Mouse (Mus musculus) olfactory bulb, adult 2 months (tissue): Measurements from ENCODE around the gene Atp6v0e2. TPM values are rescaled to one million over a fixed set of nuclear protein-coding genes. Genes with fewer than 3 reads are reported as not detected.

ENCODE experiments used
- H3K27ac ChIP-seq: fragments of 200-500 bp; 2 replicates; pipeline ENCODE4 v1.5.1; 2012; ENCODE audit warnings: low read depth, low read length; ENCODE audit not compliant: insufficient read depth
- H3K4me1 ChIP-seq: fragments of 200-500 bp; 2 replicates; pipeline ENCODE4 v1.6.1; 2012; ENCODE audit warnings: low read length; ENCODE audit not compliant: control insufficient read depth, insufficient read depth
- H3K4me3 ChIP-seq: fragments of 200-500 bp; 2 replicates; pipeline ENCODE4 v1.5.1; 2012; ENCODE audit warnings: mild to moderate bottlenecking, low read depth, low read length, moderate library complexity; ENCODE audit not compliant: insufficient read depth
- CTCF ChIP-seq: fragments of 200-500 bp; IDR thresholded peaks from 2 replicates; pipeline ENCODE4 v1.5.1; 2012; ENCODE audit warnings: low read depth, mild to moderate bottlenecking, low read length, moderate library complexity; ENCODE audit not compliant: insufficient read depth
- POLR2A ChIP-seq: fragments of 200-500 bp; IDR thresholded peaks from 2 replicates; pipeline ENCODE4 v1.6.1; 2012; ENCODE audit warnings: mild to moderate bottlenecking, low read depth, low read length, moderate library complexity; ENCODE audit not compliant: insufficient read depth
- WGBS: fragments of 180-500 bp; shearing (Covaris S2); methylation state at CpG from one replicate; pipeline ENCODE4 v1.1.7; 2018; 5-methylcytosine and 5-hydroxymethylcytosine counted together
- polyA plus RNA-seq: library from polyadenylated mRNA; stranded (reverse); fragments of >200 nt; gene quantifications from 2 replicates; pipeline ENCODE4 v1.2.4, GENCODE M21; 2012; ENCODE audit warnings: low replicate concordance; ENCODE audit not compliant: missing spikeins, insufficient read depth, insufficient read length

The Atp6v0e2 gene
- polyA plus RNA-seq, 1 experiment, result not detected

- 0 out of 2 replicates have a peak, but pooled peaks cover 2% of the 10 kb centered on the region for H3K4me1 ChIP-seq
- TF ChIP-seq POLR2A (no peak), CTCF (no peak)
- WGBS, result 95% methylated on average over 6 of the region's 6 CpGs
Observed at GRCm38 (mm10) chr6:48548314-48548713, 10.9 kb downstream of the Atp6v0e2 start.

GRCm38 (mm10) chr6:48552918-48553317 is 15.5 kb downstream of the Atp6v0e2 start:
- H3K4me3 ChIP-seq, result no peak overlapping the region
- 76% methylated on average over 4 of the region's 4 CpGs for WGBS
- no peaks in the 10 kb centered on the region; the same call in 1 of the 2 replicates for H3K4me1 ChIP-seq
- no peak overlapping the region for H3K27ac ChIP-seq
- TF ChIP-seq POLR2A (no peak), CTCF (no peak)

More at GRCm38 (mm10) chr6:48548314-48548713, 10.9 kb downstream of the Atp6v0e2 start:
- H3K27ac ChIP-seq, result no peak overlapping the region
- no peak overlapping the region for H3K4me3 ChIP-seq

GRCm38 (mm10) chr6:48553819-48554218 is 16.4 kb downstream of the Atp6v0e2 start:
- Histone ChIP-seq H3K4me1 (no peaks in the 10 kb centered on the region; the same call in 1 of the 2 replicates), H3K27ac (peak overlapping the region; percentile 97), H3K4me3 (0 out of 2 replicates have a peak overlapping the region, but pooled peaks have one; percentile 74)
- no peak for TF ChIP-seq CTCF
- TF ChIP-seq POLR2A, result no peak
- 49% methylated on average over 4 of the region's 4 CpGs for WGBS

- under 1% methylated on average over 39 of the region's 39 CpGs for WGBS
- H3K4me1 ChIP-seq, result no peaks in the 10 kb centered on the region; the same call in 1 of the 2 replicates
- peak within 1 kb of the TSS; percentile 97 for H3K27ac ChIP-seq
- H3K4me3 ChIP-seq, result peak within 1 kb of the TSS; percentile 74
- TF ChIP-seq POLR2A, result peak; percentile 72
- no peak for TF ChIP-seq CTCF
Observed at GRCm38 (mm10) chr6:48554280-48555103, 17.1 kb downstream of the Atp6v0e2 start, which contains the start of gene Lrrc61. Gene Lrrc61 (plus strand): TSS chr6:48554796.

GRCm38 (mm10) chr6:48555104-48555890 is 17.9 kb downstream of the Atp6v0e2 start:
- Histone ChIP-seq H3K4me3 (peak overlapping the region; percentile 74), H3K4me1 (no peaks in the 10 kb centered on the region; the same call in 1 of the 2 replicates), H3K27ac (peak overlapping the region; percentile 97)
- TF ChIP-seq POLR2A (no peak), CTCF (no peak)
- WGBS, result 16% methylated on average over 14 of the region's 14 CpGs

GRCm38 (mm10) chr6:48555956-48556355 is 18.5 kb downstream of the Atp6v0e2 start:
- H3K4me3 ChIP-seq, result no peak overlapping the region
- H3K4me1 ChIP-seq, result no peaks in the 10 kb centered on the region; the same call in 1 of the 2 replicates
- WGBS, result 93% methylated on average over 3 of the region's 3 CpGs
- TF ChIP-seq CTCF, result no peak
- TF ChIP-seq POLR2A, result no peak
- no peak overlapping the region for H3K27ac ChIP-seq

- H3K27ac ChIP-seq, result no peak overlapping the region
- H3K4me3 ChIP-seq, result no peak overlapping the region
- WGBS, result 88% methylated on average over 4 of the region's 4 CpGs
- TF ChIP-seq CTCF (no peak), POLR2A (no peak)
- H3K4me1 ChIP-seq, result peaks cover 13% of the 10 kb centered on the region
Observed at GRCm38 (mm10) chr6:48565693-48566310, 28.4 kb downstream of the Atp6v0e2 start.

GRCm38 (mm10) chr6:48566312-48566711 is 28.9 kb downstream of the Atp6v0e2 start:
- peaks cover 13% of the 10 kb centered on the region for H3K4me1 ChIP-seq
- WGBS, result 27% methylated on average over 5 of the region's 5 CpGs
- TF ChIP-seq POLR2A, result no peak
- TF ChIP-seq CTCF, result no peak
- no peak overlapping the region for H3K27ac ChIP-seq
- no peak overlapping the region for H3K4me3 ChIP-seq
